Mouse (Mus musculus) WW6 (cell line): ENCODE results near the gene Mrps2.

Experiments
- DNase-seq: peaks from one replicate; pipeline ENCODE4 v3.0.0-alpha.2; 2013; ENCODE audit warnings: low read depth, low spot score

Gene Mrps2

DNA sequence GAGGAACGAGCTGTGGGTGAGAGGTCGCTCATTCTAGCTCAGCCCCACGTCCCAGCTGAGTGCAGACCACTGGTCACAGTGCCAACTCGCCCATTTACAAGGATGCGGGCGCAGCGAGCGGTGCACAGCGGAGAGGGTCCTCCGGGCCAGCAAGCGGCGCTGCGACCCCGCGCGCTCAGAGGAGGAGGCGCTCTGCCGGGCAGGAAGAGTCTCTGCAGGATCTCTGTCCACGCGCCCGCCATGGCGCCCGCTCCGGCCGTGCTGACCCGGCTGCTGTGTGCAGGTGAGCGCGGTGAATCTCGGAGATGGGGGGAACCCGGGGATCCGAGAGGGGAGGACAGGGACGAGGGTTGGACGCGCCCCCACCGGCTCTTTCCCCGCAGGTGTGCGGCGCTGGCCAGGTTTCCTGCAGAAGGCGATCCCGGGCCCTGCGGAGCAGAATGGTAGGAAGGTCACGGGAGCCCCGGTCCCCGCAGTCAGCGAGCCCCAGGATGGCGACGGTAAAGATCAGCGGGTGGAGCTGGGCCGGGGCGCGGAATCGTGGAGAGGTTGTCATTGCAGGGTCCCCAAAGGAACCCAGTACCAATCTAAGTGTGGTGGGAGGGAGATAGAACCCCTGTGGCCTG lies at the start of gene Mrps2:
Gene Mrps2, plus strand, starts transcription at position 207 of the 626 bp plus-strand sequence.
- DNase-seq: peak; percentile 74

DNA sequence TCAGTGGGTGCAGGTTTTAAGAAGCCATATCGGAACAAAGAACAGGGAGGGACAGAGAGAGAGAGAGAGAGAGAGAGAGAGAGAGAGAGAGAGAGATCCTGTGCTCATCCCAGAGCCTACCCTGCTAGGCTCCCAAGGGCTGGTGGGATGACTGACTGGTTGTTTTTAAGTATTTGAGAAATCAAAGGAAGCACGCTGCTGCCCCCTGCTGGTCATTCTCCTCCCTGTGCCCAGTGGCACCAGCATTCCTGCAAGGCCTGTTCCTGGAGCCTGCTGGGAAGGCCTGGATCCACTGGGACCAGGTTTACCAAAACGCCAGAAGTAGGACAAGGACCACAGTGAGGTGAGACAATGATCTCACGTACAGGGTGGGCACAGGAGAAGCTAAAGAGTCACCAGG lies 48.0 kb upstream of the Mrps2 start:
- DNase-seq: peak; percentile 59

DNA sequence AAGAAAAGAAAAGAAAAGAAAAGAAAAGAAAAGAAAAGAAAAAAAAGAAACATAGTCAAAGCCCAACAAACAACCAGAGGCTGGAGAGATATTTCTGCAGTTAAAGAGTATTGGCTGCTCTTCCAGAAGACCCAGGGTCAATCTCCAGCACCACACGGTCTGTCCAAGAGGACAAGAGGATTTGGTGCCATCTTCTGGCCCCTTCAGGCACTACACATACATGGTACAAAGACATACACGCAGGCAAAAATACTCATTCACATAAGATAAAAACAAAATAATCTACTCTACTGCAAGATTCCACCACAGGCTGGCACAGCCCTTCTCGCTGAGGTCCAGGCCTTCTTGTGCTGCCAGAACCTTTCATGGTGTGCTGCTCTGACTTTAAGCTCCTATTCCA lies 44.7 kb upstream of the Mrps2 start:
- DNase-seq: no peak

GRCm38 (mm10) chr2:28427226-28427625 lies 40.6 kb upstream of the Mrps2 start:
- DNase-seq: no peak

DNA sequence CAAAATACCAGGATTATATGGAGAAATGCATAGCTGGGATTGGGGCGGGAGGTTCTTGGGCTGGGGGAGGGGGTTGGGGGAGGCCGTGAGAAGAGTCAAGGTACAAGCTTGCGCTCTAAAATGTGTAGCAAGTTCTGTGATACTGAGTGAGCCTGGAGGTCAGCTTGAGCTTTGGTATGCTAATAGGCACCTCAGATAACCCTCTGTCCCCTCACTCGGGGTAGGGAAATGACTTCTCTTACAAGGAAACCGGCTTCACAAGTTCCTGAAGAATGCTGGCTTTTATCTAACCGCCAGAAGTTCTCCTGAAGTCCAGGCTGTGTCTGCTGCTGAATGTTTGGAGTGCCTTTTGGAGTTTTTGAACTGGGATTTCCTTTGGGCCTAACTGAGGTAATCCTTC lies 37.0 kb upstream of the Mrps2 start:
- DNase-seq: no peak

GRCm38 (mm10) chr2:28432811-28433210 lies 35.1 kb upstream of the Mrps2 start:
- DNase-seq: no peak

DNA sequence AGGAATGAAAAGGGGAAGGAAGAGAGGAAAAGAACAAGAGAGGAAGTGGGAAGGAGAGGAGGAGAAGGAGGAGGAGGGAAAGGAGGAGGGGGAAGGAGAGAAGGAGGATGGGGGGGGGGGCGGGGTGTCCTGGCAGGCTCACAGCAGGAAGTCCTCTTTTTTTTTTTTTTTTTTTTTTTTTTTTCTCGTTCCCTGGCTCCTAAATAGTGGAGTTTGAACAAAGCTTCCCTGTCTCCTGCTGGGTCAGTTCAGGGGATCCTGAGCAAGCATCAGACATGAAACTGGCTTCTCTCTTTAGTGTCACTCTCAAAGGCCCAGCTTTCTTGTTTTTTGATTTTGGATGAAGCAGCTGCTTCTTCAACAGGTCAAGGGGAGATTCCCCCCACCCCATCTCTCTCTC lies 34.4 kb upstream of the Mrps2 start:
- DNase-seq: no peak

DNA sequence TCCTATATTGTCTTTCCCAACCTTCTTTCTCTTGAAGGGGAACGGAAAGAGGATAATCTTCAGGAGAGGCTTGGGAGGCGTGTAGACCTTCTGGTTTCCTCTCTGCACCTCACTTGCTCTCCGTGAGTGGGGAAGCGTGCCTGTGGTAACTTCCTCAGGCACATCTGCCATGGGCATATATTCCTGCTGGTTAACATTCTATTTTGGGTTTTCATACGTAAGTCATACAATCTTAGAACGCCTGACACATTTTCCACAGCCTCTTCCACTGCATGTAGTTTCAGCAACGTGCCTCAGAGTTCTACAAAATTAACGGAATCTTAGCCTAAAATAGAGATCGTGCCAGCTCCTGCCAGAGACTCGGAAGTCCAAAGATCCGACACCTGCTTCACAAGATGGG lies 32.5 kb upstream of the Mrps2 start:
- DNase-seq: no peak

DNA sequence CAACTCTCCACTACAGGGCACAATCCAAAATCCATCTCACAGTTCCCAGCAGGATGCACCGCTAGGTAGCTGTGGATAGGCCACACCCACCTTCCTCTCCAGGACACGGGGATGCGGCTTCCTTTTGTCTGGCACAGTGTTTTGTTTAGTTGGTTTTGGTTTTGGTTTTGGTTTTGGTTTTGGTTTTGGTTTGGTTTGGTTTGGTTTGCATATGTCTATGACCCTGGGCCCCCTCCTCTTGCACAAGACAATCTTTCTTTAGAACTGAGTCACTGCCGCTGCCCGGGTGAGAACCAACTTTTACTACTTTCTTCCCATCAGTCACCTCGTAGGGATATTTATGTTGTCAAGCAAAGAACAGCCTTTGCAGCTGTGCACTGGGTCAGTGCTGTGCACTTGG lies 27.0 kb upstream of the Mrps2 start:
- DNase-seq: no peak

DNA sequence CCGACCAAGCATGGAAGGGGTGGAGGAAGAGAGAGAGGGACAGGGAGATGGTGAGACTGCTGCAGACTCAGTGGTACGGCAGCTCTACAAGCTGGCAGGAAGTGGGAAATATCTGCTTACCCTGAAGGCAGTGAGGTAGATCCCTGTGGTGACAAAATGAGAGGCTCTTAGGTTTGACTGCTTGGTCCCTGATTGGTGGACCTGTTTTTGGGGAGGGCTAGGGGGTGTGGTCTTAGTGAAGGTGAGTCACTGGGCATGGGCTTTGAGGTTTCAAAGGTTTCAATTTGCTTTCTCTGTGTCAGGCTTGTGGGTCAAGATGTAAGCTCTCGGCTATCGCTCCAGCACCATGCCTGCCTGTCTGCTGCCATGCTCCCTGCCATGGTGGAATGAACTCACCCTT lies 22.8 kb upstream of the Mrps2 start:
- DNase-seq: no peak

DNA sequence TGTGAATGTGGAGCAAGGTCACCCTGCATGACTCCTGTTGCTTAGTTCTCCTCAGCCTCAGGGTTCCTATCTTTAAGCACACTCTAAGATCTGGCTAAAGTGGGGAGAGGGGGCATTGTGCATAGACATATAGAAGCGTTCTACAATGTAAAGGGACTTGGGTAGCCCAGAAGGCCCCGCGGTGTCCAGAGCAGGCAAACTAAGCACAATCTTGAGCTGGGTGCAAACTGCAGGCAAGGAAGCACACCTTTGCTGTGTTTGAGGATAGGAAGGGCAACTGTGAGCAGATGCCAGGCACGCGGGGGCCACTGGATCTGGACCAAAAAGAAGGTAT lies 21.7 kb upstream of the Mrps2 start:
- DNase-seq: no peak

- DNase-seq: no peak
Measured at GRCm38 (mm10) chr2:28446515-28447314, 21.2 kb upstream of the Mrps2 start, which contains the start of gene Ppp1r26. Gene Ppp1r26 (plus strand): TSS chr2:28446800.

GRCm38 (mm10) chr2:28447315-28447670 lies 20.6 kb upstream of the Mrps2 start:
- no peak for DNase-seq

DNA sequence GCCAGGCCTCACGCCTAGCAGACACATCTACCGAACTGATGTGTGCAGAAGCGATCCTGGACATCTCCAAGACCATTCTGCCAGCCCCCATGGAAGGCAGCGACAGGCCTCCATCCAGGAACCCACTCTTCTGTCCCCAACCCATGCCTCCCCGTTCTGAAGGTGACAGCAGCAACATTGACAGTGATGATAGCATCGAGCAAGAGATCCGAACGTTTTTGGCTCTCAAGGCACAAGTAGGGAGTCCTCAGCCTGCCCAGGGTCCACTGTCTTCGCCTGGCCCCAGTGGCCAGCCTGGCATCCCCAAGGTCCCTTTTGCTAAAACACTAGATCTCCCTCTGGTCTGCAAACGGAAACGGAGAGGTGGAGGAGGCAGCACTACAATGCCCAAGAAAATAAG lies 16.2 kb upstream of the Mrps2 start:
- no peak for DNase-seq

DNA sequence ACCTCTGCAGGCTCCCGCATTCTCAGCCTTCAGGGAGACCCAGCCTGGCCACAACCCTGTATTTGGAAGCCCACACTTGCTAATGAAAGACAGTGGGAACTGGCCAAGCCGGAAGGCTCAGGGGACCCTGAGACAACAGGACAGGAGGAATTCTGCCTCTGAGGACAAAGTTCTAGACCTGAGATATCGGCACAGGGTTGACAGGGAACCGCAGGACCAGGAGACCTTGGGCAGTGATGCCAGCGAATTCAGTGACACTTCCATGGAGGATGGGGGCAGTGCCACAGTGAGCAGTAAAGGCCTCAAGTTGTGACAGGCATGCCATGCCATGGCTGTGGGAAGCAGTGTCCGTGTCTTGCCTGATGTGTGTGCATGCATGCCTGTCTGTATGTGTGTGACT lies 14.3 kb upstream of the Mrps2 start:
- DNase-seq: no peak

DNA sequence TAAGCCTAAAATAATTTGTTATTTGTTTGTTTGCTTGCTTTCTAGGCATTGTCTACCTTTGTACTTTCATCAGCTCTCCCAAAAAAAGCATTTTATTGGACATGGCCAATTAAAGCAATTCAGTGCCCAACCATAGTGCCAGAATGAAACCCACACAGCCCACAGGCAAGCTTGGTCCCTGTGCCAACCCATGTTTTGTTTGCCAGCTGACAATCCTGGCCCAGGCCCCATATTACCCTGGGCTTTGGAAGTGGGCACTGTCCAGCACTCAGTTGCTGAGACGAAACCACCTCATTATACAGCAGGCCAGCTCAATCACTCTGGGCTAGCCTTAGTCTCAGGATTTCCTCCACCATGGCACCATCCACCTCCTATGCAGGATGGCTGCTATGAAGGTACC lies 11.2 kb upstream of the Mrps2 start:
- DNase-seq: no peak

GRCm38 (mm10) chr2:28463919-28464318 lies 3.9 kb upstream of the Mrps2 start:
- DNase-seq: peak; percentile 61

DNA sequence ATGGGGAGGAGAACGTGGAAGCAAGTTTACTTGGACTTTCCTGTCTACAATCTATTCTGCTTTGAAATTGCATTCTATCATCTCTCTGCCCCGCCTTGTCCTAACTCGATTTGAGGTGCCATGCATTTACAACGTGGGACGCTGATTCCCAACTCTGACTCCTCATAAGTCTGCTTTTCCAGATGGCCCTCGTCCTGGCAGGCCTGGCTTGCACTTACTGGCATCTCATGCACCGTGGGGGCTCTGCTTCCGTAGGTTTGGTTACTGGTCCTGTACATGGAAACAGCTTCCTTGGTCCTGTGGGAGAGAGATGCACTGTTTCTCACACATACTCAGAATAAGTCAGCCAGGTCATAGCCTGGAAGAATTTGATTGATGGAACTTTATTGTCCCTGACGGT lies 2.9 kb upstream of the Mrps2 start:
- no peak for DNase-seq

GRCm38 (mm10) chr2:28465836-28466518 lies 1.9 kb upstream of the Mrps2 start, which contains the start of gene 1700007K13Rik:
Gene 1700007K13Rik (minus strand): TSS chr2:28466332.
- peak; percentile 82 for DNase-seq

DNA sequence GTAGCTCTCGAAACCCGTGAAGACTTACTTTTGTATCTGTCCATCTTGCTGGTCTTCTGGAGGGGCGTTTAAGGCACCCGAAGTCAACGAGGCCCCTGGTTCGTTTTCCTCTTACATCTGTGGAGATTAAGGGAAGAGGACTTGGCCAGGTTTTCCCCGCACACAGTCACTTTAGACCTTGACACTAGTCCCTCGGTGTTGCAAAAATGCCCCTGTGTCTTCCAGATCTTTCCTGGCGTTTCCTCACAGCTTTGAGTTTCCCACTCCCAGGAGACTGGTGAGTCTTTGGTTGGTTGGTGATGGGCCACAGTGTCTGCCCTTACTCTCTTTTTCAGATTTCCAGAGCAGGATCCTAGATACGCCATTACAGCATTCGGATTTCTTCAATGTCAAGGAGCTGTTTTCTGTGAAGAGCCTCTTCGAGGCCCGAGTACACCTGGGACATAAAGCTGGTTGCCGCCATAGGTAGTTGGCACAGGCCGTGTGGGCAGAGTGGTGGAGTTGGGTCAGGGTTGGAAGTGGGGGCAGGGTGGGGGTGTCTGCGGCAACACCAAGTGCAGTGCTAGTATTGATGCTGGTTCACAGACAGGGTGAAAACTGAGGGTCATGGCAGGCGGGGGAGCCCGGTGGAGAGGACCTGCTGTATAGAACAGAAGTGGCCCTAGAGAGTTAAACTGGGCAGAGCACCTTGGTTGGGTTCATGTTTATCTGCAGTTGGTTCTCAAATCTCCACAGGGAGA lies 790 bp downstream of the Mrps2 start:
- DNase-seq: no peak

GRCm38 (mm10) chr2:28469461-28469860 lies 1.6 kb downstream of the Mrps2 start:
- no peak for DNase-seq

GRCm38 (mm10) chr2:28470591-28470990 lies 2.7 kb downstream of the Mrps2 start:
- no peak for DNase-seq
